In the genomic region with DNA sequence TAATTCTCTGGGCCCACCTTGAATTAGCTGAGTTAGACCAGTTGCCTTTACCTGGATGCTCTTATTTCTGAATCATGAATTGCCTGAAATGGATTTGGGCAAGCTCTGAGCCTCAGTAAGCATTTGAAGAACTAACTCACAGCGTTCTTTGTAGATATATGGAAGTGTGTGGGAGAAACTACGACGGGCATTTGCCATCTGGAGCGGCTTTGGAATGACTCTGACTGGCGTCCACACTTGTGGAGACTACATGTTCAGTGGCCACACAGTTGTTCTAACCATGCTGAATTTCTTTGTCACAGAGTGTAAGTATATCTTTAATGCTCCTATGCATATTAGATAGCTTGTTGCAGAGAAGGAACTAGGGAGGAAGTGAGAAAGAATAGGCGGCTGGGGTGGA, we compare ENCODE assay signal across 15 mouse cellular contexts. TPM values are rescaled to one million over a fixed set of nuclear protein-coding genes. Genes with fewer than 3 reads are reported as not detected.
DNase-seq lines count a peak whose midpoint lies in the region.
"Had no signal": no experiment of that assay in that cellular context is flagged by ENCODE, and none has a peak within 500 bp of the region (broad histone marks: within the 10 kb centered on the region; RNA-seq: fewer than 3 reads in every experiment).

No protein-coding gene starts in this region.

- DNase-seq in frontal cortex, postnatal 36 days (ENCODE audit: low spot score in 2 of 2) = peak; percentile 46 to 55
- DNase-seq in frontal cortex, postnatal 25 days (ENCODE audit: low spot score in 2 of 2) = no peak
- DNase-seq in right cerebral cortex, adult 18-20 months = peak; percentile 64
- DNase-seq in right cerebral cortex, postnatal 14 days = no peak
- DNase-seq in left cerebral cortex, postnatal 36 days (ENCODE audit: low spot score in 2 of 2) = peak; percentile 26 to 32
- DNase-seq in telencephalon, adult 2 months (ENCODE audit: low read depth, low spot score) = peak; percentile 50
- DNase-seq in embryo, embryonic 11 days = no peak
- DNase-seq: cerebellum, adult 2 months; cerebellum, postnatal 10 days; gastrocnemius, postnatal 10 days; heart, adult 18-20 months; heart, postnatal 14 days had no signal

- intact Hi-C loops in left cerebral cortex, postnatal 36 days (cut with DNase I) = no loop called here

RNA-seq across cellular contexts. Expression of a gene that starts 32.8 kb away (rescaled TPM):
- 100 to 1,000 TPM; 209 to 217 TPM for total RNA-seq in left cerebral cortex, postnatal 36 days (2021)

RNA-seq across cellular contexts. Expression of a gene that starts 41.3 kb away (rescaled TPM):
- not detected for total RNA-seq in left cerebral cortex, postnatal 36 days (2021)
- total RNA-seq: adrenal gland, postnatal 14 days; CH12.LX; hematopoietic stem cell, adult 5-6 weeks had no signal

RNA-seq across cellular contexts. Expression of a gene that starts 41.9 kb away (rescaled TPM):
- total RNA-seq in left cerebral cortex, postnatal 36 days (2021) = 10 to 100 TPM; 80.4 TPM

RNA-seq across cellular contexts. Expression of a gene that starts 56.5 kb away (rescaled TPM):
- 10 to 100 TPM; 25.5 to 31.1 TPM for total RNA-seq in left cerebral cortex, postnatal 36 days (2021)

Comparison
In these comparisons a context has a peak if more than half of its experiments do, and no peak if none do; other contexts are left out.
1. DNase-seq: peak in frontal cortex, postnatal 36 days (2 of 2), right cerebral cortex, adult 18-20 months (single experiment), left cerebral cortex, postnatal 36 days (2 of 2) and telencephalon, adult 2 months (single experiment); none in frontal cortex, postnatal 25 days (0 of 2), right cerebral cortex, postnatal 14 days (single experiment) and embryo, embryonic 11 days (single experiment).